Mouse (Mus musculus) left cerebral cortex, postnatal 36 days (tissue): ENCODE measurements at regions not wholly inside any gene's neighbourhood (a gene's known extent, or its start where the extent isn't known, plus 50 kb on each side); places are given as distances from the start of the nearest gene placed in this dataset.
"Not testable (repeated sequence)": the region's sequence is repeated elsewhere in the genome, so short reads cannot be mapped to it uniquely, and the experiment has no call there.

ENCODE experiments used
- DNase-seq, 2 experiments: peaks; one replicate each; pipeline ENCODE4 v3.0.0; 2021 to 2022; ENCODE audit warnings: low spot score in 2 of 2, mixed read lengths in 1 of 2
- intact Hi-C: fragments of 180-260 bp; cut with DNase I; formaldehyde crosslinking; loops from one replicate; pipeline ENCODE4 v1.15.1; 2025

GRCm38 (mm10) chr3:8016945-8017344 is 1396.7 kb upstream of the 1700008P02Rik start:
- intact Hi-C loops, result no loop called here
- DNase-seq, result no peak

- intact Hi-C loops, result no loop called here
- DNase-seq, result no peak
Measured at GRCm38 (mm10) chr3:8009966-8010365, 1389.7 kb upstream of the 1700008P02Rik start.

GRCm38 (mm10) chr3:8006708-8007395 is 1386.6 kb upstream of the 1700008P02Rik start:
- DNase-seq, result no peak
- intact Hi-C loops, result no loop called here

- DNase-seq, result no peak
- intact Hi-C loops, result no loop called here
Measured at GRCm38 (mm10) chr3:8006273-8006672, 1386.0 kb upstream of the 1700008P02Rik start.

GRCm38 (mm10) chr3:8005684-8006083 is 1385.4 kb upstream of the 1700008P02Rik start:
- DNase-seq, intact Hi-C loops: not testable (repeated sequence)

GRCm38 (mm10) chr3:8004271-8004670 is 1384.0 kb upstream of the 1700008P02Rik start:
- intact Hi-C loops, result no loop called here
- DNase-seq, result no peak

- intact Hi-C loops, result no loop called here
- DNase-seq, result no peak
Measured at GRCm38 (mm10) chr3:8001027-8001426, 1380.8 kb upstream of the 1700008P02Rik start.

GRCm38 (mm10) chr3:7992322-7992721 is 1372.1 kb upstream of the 1700008P02Rik start:
- intact Hi-C loops, result no loop called here
- no peak for DNase-seq

- no peak for DNase-seq
- intact Hi-C loops, result no loop called here
Measured at GRCm38 (mm10) chr3:7973287-7973686, 1353.0 kb upstream of the 1700008P02Rik start.

- no peak for DNase-seq
Measured at GRCm38 (mm10) chr3:7953911-7954310, 1333.7 kb upstream of the 1700008P02Rik start.

GRCm38 (mm10) chr3:7943646-7944381 is 1323.6 kb upstream of the 1700008P02Rik start:
- intact Hi-C loops, result no loop called here
- no peak for DNase-seq

More at GRCm38 (mm10) chr3:7953911-7954310, 1333.7 kb upstream of the 1700008P02Rik start:
- intact Hi-C loops, result no loop called here
